Mouse (Mus musculus): ENCODE measurements at regions not wholly inside any gene's neighbourhood (a gene's known extent, or its start where the extent isn't known, plus 50 kb on each side); places are given as distances from the start of the nearest gene placed in this dataset.

DNA sequence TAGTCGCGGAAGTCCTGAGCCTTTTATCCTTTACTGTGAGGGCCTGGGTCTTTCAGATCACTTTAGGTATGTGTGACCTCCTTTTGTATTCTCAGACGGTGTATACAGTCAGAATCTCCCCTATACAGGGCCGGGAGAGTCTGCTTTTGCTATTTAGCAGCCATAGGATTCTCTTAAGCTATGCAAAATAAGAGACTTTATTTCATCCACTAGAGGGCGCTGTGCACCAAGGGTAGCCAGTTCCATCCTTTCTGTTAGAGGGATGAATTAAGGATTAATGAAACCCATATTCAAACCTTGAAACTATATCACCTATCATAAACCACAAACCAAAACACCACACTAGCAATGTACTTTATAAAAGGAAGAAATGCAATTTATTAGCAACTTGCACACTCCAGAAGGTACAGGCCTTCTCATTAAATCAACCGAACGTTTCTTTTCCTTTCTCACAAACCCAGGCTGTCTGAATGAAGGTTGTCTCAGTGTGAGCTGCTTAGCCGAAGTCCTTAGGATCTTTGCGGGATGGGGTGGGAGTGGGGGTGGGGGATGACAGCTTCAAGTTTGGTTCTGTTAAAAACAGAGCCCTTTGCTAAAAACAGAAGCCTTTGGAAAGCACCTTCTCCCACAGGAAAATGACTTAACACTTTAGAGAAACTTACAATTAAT is 116.8 kb upstream of the Tmpo start:
- TF ChIP-seq CTCF (IDR thresholded peaks at IDR 0.05; ENCODE audit: low read depth, low read length) (peak; percentile 15), POLR2A (IDR thresholded peaks at IDR 0.05; ENCODE audit: insufficient read depth, low read length) (no peak), EP300 (IDR thresholded peaks at IDR 0.05; ENCODE audit: insufficient read depth, low read depth, low read length) (no peak)

Measured in ES-Bruce4 (cell line).